Mouse (Mus musculus): ENCODE measurements around the gene Arid1b.

Gene Arid1b

GRCm38 (mm10) chr17:5344426-5344825 is 350.3 kb downstream of the Arid1b start:
- DNase-seq (ENCODE audit: extremely low spot score, low read depth, low spot score), result no peak

- DNase-seq (ENCODE audit: extremely low spot score, low read depth, low spot score), result no peak
Observed at GRCm38 (mm10) chr17:5345810-5346209, 351.7 kb downstream of the Arid1b start.

- no peak for DNase-seq (ENCODE audit: extremely low spot score, low read depth, low spot score)
Observed at GRCm38 (mm10) chr17:5352901-5353300, 358.8 kb downstream of the Arid1b start.

GRCm38 (mm10) chr17:5360759-5361158 is 366.6 kb downstream of the Arid1b start:
- DNase-seq (ENCODE audit: extremely low spot score, low read depth, low spot score), result no peak

GRCm38 (mm10) chr17:5365992-5366398 is 371.9 kb downstream of the Arid1b start:
- no peak for DNase-seq (ENCODE audit: extremely low spot score, low read depth, low spot score)

- DNase-seq (ENCODE audit: extremely low spot score, low read depth, low spot score), result no peak
Observed at GRCm38 (mm10) chr17:5371032-5371431, 376.9 kb downstream of the Arid1b start.

GRCm38 (mm10) chr17:5371521-5371920 is 377.4 kb downstream of the Arid1b start:
- DNase-seq (ENCODE audit: extremely low spot score, low read depth, low spot score), result no peak

GRCm38 (mm10) chr17:5372951-5373350 is 378.8 kb downstream of the Arid1b start:
- DNase-seq (ENCODE audit: extremely low spot score, low read depth, low spot score), result no peak

GRCm38 (mm10) chr17:5377151-5377929 is 383.2 kb downstream of the Arid1b start:
- no peak for DNase-seq (ENCODE audit: extremely low spot score, low read depth, low spot score)

GRCm38 (mm10) chr17:5377930-5378310 is 383.8 kb downstream of the Arid1b start:
- no peak for DNase-seq (ENCODE audit: extremely low spot score, low read depth, low spot score)

GRCm38 (mm10) chr17:5385694-5386093 is 391.6 kb downstream of the Arid1b start:
- no peak for DNase-seq (ENCODE audit: extremely low spot score, low read depth, low spot score)

GRCm38 (mm10) chr17:5386885-5387545 is 392.9 kb downstream of the Arid1b start:
- DNase-seq (ENCODE audit: extremely low spot score, low read depth, low spot score), result no peak

GRCm38 (mm10) chr17:5388351-5388750 is 394.2 kb downstream of the Arid1b start:
- no peak for DNase-seq (ENCODE audit: extremely low spot score, low read depth, low spot score)

- no peak for DNase-seq (ENCODE audit: extremely low spot score, low read depth, low spot score)
Observed at GRCm38 (mm10) chr17:5390682-5391081, 396.6 kb downstream of the Arid1b start.

- no peak for DNase-seq (ENCODE audit: extremely low spot score, low read depth, low spot score)
Observed at GRCm38 (mm10) chr17:5395454-5396205, 401.5 kb downstream of the Arid1b start.

GRCm38 (mm10) chr17:5396213-5396612 is 402.1 kb downstream of the Arid1b start:
- DNase-seq (ENCODE audit: extremely low spot score, low read depth, low spot score), result no peak

Data from hindlimb bud, embryonic 11.5 days (tissue).